Mouse (Mus musculus) G1E (cell line): ENCODE data around the gene Casc1.
"Not testable (repeated sequence)": the region's sequence is repeated elsewhere in the genome, so short reads cannot be mapped to it uniquely, and the experiment has no call there.

Source experiments
- CTCF ChIP-seq: IDR thresholded peaks from 2 replicates; pipeline ENCODE4 v1.5.1; 2012; ENCODE audit warnings: low read depth, low read length, inconsistent platforms, mixed read lengths
- GATA1 ChIP-seq: IDR thresholded peaks from 2 replicates; pipeline ENCODE4 v1.6.1; 2012; ENCODE audit warnings: borderline replicate concordance, low read length, inconsistent platforms, mixed read lengths
- POLR2AphosphoS5 ChIP-seq: IDR thresholded peaks from 2 replicates; pipeline ENCODE4 v1.6.1; 2012; ENCODE audit warnings: low read depth, low read length, inconsistent platforms; ENCODE audit not compliant: insufficient replicate concordance
- TAL1 ChIP-seq: conservative IDR thresholded peaks from 2 replicates; pipeline ENCODE4 v1.6.1; 2012; ENCODE audit warnings: low read depth, low read length, inconsistent platforms, mixed read lengths

GRCm38 (mm10) chr6:145132969-145133368, 77.8 kb downstream of the Casc1 start:
- not testable (repeated sequence) for TF ChIP-seq CTCF, TAL1, POLR2AphosphoS5, GATA1
